Mouse (Mus musculus) liver, embryonic 11.5 days (tissue): ENCODE results near the gene Ncam1. TPM values are rescaled to one million over a fixed set of nuclear protein-coding genes. Genes with fewer than 3 reads are reported as not detected.

Experiments used
- ATAC-seq: fragments of 200-750 bp; cut with Nextera tagmentation; replicated peaks from 2 replicates; pipeline ENCODE4 v1.8.0; 2017; ENCODE audit warnings: moderate number of reproducible peaks, mild to moderate bottlenecking, moderate TSS enrichment, moderate library complexity; ENCODE audit not compliant: low FRiP score
- DNase-seq: peaks from one replicate; pipeline ENCODE4 v3.0.0-alpha.2; 2017; ENCODE audit warnings: low spot score
- H3K27ac ChIP-seq: fragments of 300-500 bp; sonication (generic); 2 replicates; pipeline ENCODE4 v1.5.1; 2014; ENCODE audit warnings: mild to moderate bottlenecking, low read depth, low read length, control low read depth
- H3K27me3 ChIP-seq: fragments of 300-500 bp; sonication (generic); replicated peaks from 2 replicates; pipeline ENCODE4 v1.6.1; 2014; ENCODE audit warnings: low read length, mixed read lengths; ENCODE audit not compliant: control insufficient read depth, insufficient read depth
- H3K36me3 ChIP-seq: fragments of 300-500 bp; sonication (generic); 2 replicates; pipeline ENCODE4 v1.6.1; 2014; ENCODE audit warnings: mild to moderate bottlenecking, low read length, moderate library complexity, mixed read lengths; ENCODE audit not compliant: control insufficient read depth, insufficient read depth
- H3K4me1 ChIP-seq: fragments of 300-500 bp; sonication (generic); replicated peaks from 2 replicates; pipeline ENCODE4 v1.6.1; 2014; ENCODE audit warnings: low read length, mixed read lengths; ENCODE audit not compliant: control insufficient read depth, insufficient read depth
- H3K4me2 ChIP-seq: fragments of 300-500 bp; sonication (generic); 2 replicates; pipeline ENCODE4 v1.6.1; 2014; ENCODE audit warnings: mild to moderate bottlenecking, control low read depth, moderate library complexity
- H3K4me3 ChIP-seq: fragments of 300-500 bp; sonication (generic); 2 replicates; pipeline ENCODE4 v1.5.1; 2014; ENCODE audit warnings: low read depth, low read length, control low read depth
- H3K9ac ChIP-seq: fragments of 300-500 bp; sonication (generic); 2 replicates; pipeline ENCODE4 v1.6.1; 2014; ENCODE audit warnings: low read depth, low read length, control low read depth
- H3K9me3 ChIP-seq: fragments of 300-500 bp; sonication (generic); 2 replicates; pipeline ENCODE4 v1.6.1; 2016; ENCODE audit warnings: low read length, inconsistent platforms, mixed read lengths; ENCODE audit not compliant: control insufficient read depth
- WGBS: fragments of 180-500 bp; shearing (Covaris S2); extraction: QIAGEN DNeasy Blood & Tissue Kit; methylation state at CpG from one replicate; pipeline ENCODE4 v1.1.7; 2014; 5-methylcytosine and 5-hydroxymethylcytosine counted together
- polyA plus RNA-seq: library from polyadenylated mRNA; unstranded; fragments of >200 nt; fragmentation: Nextera tagmentation; extraction: Ambion mirVana; gene quantifications from 2 replicates; pipeline ENCODE4 v1.2.1, GENCODE M21; 2014

Gene Ncam1
- polyA plus RNA-seq, 1 experiment from 2014 or later = 20.1 TPM

GRCm38 (mm10) chr9:49679270-49679669 is 119.5 kb downstream of the Ncam1 start:
- Histone ChIP-seq H3K27ac (no peak overlapping the region), H3K4me2 (no peak overlapping the region), H3K4me3 (no peak overlapping the region), H3K36me3 (no peaks in the 10 kb centered on the region), H3K9me3 (no peaks in the 10 kb centered on the region), H3K4me1 (no peaks in the 10 kb centered on the region), H3K9ac (no peak overlapping the region), H3K27me3 (no peaks in the 10 kb centered on the region)
- WGBS = 57% methylated on average over 3 of the region's 3 CpGs
- DNase-seq (no peak), ATAC-seq (no peak)

DNA sequence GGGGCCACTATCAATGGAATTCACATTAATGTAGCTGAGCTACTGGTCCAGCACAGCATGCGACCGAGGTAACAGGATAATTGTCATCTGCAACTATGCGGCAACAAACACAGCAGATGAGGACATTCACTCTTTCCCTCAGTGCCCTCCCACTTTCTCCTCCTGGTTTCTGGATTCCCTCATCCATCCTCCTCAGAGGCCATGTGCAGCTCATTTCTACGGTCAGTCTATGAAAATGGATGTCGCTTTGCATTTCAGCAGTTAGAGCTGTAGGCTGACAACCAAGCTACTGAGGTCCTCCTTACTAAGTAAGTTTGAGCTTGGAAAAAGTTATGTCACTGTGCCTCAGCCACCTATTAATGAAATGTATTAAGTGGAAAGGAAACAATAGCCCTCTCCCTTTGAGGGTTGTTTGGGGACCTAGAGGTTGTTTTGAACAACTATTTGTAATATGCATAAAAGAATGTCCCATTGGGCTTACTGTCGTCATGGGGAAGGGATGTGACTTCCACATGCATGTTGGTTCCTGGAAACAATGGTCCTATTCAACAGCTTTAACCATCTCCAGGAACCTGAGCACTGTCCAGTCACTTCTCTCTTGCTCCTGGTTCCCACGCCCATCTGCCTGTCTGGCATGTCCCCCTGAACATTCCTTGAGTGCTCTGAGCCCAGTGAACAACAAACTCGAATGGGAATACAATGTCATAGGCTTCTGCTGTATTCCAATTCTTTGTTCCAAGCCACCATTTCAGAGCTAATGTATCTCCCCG is 122.8 kb downstream of the Ncam1 start:
- H3K36me3 ChIP-seq = no peaks in the 10 kb centered on the region
- WGBS = 62% methylated on average over 9 of the region's 9 CpGs
- H3K4me3 ChIP-seq = no peak overlapping the region
- H3K27ac ChIP-seq = no peak overlapping the region
- no peaks in the 10 kb centered on the region for H3K27me3 ChIP-seq
- H3K4me2 ChIP-seq = no peak overlapping the region
- ATAC-seq = no peak
- H3K9ac ChIP-seq = no peak overlapping the region
- no peaks in the 10 kb centered on the region for H3K4me1 ChIP-seq
- no peaks in the 10 kb centered on the region for H3K9me3 ChIP-seq
- DNase-seq = no peak

- Histone ChIP-seq H3K9ac (no peak overlapping the region), H3K4me3 (no peak overlapping the region), H3K27ac (no peak overlapping the region), H3K36me3 (no peaks in the 10 kb centered on the region), H3K27me3 (no peaks in the 10 kb centered on the region), H3K4me1 (no peaks in the 10 kb centered on the region), H3K4me2 (no peak overlapping the region), H3K9me3 (no peaks in the 10 kb centered on the region)
- ATAC-seq (no peak), DNase-seq (no peak)
- 67% methylated on average over 6 of the region's 6 CpGs for WGBS
Observed at GRCm38 (mm10) chr9:49672646-49673199, 126.0 kb downstream of the Ncam1 start.

GRCm38 (mm10) chr9:49667066-49667465 is 131.7 kb downstream of the Ncam1 start:
- no peak overlapping the region for H3K4me2 ChIP-seq
- H3K27ac ChIP-seq = no peak overlapping the region
- no peaks in the 10 kb centered on the region for H3K27me3 ChIP-seq
- no peaks in the 10 kb centered on the region for H3K9me3 ChIP-seq
- H3K9ac ChIP-seq = no peak overlapping the region
- no peak overlapping the region for H3K4me3 ChIP-seq
- no peaks in the 10 kb centered on the region for H3K4me1 ChIP-seq
- DNase-seq (no peak), ATAC-seq (no peak)
- no peaks in the 10 kb centered on the region for H3K36me3 ChIP-seq

DNA sequence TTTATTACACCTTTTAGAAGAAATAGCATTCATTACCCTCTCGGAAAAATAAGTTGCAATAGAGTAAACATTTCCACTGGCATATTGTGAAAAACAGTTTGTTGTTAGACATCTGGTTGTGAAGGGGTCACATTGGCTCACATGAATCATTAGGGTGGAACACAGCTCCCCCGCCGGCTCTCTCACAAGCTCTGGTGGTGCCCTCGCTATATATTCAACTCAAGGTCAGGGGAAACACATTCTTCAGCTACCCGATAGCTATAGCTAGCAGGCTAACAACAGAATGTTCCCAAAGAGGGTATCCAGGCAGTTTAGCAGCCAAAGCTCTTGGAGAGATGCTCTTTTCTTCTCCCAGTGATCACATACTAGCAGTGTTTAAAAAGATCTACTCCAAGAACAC is 133.4 kb downstream of the Ncam1 start:
- no peaks in the 10 kb centered on the region for H3K27me3 ChIP-seq
- H3K4me3 ChIP-seq = no peak overlapping the region
- 62% methylated on average over 5 of the region's 5 CpGs for WGBS
- no peak overlapping the region for H3K4me2 ChIP-seq
- H3K27ac ChIP-seq = no peak overlapping the region
- DNase-seq (no peak), ATAC-seq (no peak)
- H3K9ac ChIP-seq = no peak overlapping the region
- H3K4me1 ChIP-seq = no peaks in the 10 kb centered on the region
- no peaks in the 10 kb centered on the region for H3K9me3 ChIP-seq
- no peaks in the 10 kb centered on the region for H3K36me3 ChIP-seq

- DNase-seq (no peak), ATAC-seq (no peak)
- 89% methylated on average over 8 of the region's 8 CpGs for WGBS
- Histone ChIP-seq H3K27me3 (no peaks in the 10 kb centered on the region), H3K4me3 (no peak overlapping the region), H3K9me3 (no peaks in the 10 kb centered on the region), H3K36me3 (no peaks in the 10 kb centered on the region), H3K9ac (no peak overlapping the region), H3K4me1 (no peaks in the 10 kb centered on the region), H3K4me2 (no peak overlapping the region), H3K27ac (no peak overlapping the region)
Observed at GRCm38 (mm10) chr9:49663927-49664320, 134.8 kb downstream of the Ncam1 start.

DNA sequence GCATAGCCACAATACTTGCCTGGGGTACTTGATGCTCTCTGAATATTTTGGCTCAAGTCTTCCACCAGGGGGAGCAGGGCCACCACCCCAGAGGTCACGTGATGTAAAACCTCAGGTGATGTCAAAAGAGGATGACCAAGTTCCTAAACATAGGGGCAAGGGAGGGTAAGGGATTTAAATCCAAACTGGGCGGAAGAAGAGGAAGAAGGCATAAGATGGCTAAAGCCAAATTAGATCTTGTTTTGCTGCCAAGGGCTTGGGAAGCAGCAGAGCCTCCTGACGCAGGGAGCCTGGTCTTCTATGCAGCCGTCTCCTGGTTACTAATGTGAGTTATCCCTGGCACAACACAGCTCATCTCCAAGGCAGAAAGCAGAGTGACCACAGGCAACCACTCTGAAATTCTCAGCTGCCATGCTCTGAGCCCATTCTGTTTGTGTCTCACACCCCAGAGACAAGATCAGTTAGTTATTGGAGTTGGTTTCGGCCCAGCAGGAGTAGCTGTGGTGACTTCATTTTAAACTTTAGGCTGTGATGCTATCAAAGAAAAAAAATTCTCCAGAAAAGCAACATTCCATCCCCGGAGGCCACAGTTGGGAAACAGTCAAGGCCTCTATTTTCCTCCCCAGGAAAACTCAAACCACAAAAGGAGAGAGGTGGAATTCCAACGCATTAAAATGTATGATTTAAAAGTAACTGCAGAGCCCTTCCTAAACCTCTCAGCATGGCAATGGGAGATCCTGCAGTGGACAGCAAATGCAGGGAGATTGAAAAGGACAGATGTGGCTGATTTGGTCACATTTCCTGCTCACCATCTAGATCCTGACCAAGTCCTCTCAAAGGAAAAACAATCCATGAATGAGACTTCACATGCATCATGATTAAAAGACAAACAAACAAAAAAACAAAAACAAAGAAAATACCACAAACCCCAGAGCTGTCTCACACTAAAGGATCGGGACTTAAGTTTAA is 135.5 kb downstream of the Ncam1 start:
- no peak for ATAC-seq
- DNase-seq = no peak

DNA sequence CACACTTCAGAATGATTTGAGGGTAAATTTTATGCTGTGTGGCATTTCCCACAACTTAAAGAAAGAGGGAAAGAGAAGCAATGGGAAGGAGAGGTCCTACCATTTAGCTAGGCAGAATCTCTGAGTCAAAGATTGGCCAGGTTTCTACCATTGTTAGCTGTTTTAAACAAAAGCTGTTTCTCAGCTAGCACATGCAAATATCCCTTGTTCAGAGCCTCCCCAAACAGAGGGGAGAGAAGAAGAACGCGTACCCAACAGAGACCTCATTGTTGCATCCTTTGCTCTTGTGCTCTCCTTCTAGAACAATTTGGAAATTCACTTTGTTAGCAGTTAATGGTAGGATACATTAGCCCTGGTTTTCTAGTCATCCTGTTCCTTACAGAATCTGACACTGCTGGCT is 137.2 kb downstream of the Ncam1 start:
- H3K4me1 ChIP-seq = no peaks in the 10 kb centered on the region
- DNase-seq (no peak), ATAC-seq (no peak)
- H3K27me3 ChIP-seq = no peaks in the 10 kb centered on the region
- no peak overlapping the region for H3K4me2 ChIP-seq
- H3K9ac ChIP-seq = no peak overlapping the region
- H3K9me3 ChIP-seq = no peaks in the 10 kb centered on the region
- WGBS = 89% methylated on average over 2 of the region's 2 CpGs
- H3K27ac ChIP-seq = no peak overlapping the region
- no peaks in the 10 kb centered on the region for H3K36me3 ChIP-seq
- no peak overlapping the region for H3K4me3 ChIP-seq

More for the DNA sequence above, 135.5 kb downstream of the Ncam1 start:
- Histone ChIP-seq H3K27me3 (no peaks in the 10 kb centered on the region), H3K36me3 (no peaks in the 10 kb centered on the region), H3K4me2 (no peak overlapping the region), H3K27ac (no peak overlapping the region), H3K4me3 (no peak overlapping the region), H3K4me1 (no peaks in the 10 kb centered on the region), H3K9ac (no peak overlapping the region), H3K9me3 (no peaks in the 10 kb centered on the region)
- WGBS = 77% methylated on average over 8 of the region's 8 CpGs
